Mouse (Mus musculus): ENCODE measurements around the gene Aagab. TPM values are rescaled to one million over a fixed set of nuclear protein-coding genes. Genes with fewer than 3 reads are reported as not detected.

Aagab gene
- polyA plus RNA-seq, 1 experiment from 2014 or later = 66.0 TPM

DNA sequence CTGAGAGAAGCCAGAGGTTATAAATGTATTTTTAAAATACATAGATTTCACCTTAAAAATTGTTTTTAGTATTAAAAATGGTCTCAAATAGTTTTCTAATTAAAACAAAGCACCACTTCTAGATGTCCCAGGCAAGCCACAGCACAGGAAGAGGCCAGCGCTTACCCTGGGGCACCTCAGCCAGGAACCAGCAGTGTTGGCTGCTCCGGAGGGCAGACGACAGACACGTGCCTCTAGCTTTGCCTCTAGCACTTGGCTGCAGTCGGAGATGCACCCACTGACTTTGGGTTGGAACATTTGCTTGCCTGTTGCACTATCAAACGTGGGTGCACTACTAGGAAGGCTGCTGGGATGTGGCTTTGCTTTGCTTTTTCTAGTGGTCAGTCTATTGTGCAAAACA, 30.6 kb upstream of the Aagab start:
- Histone ChIP-seq H3K27me3 (replicated peaks; ENCODE audit: control insufficient read depth, insufficient read depth, low read length) (no peaks in the 10 kb centered on the region), H3K4me3 (ENCODE audit: low read length) (no peak overlapping the region), H3K36me3 (ENCODE audit: control insufficient read depth, insufficient read depth, low read length) (no peaks in the 10 kb centered on the region), H3K27ac (ENCODE audit: low read depth, low read length) (no peak overlapping the region), H3K9me3 (ENCODE audit: control insufficient read depth, low read length) (no peaks in the 10 kb centered on the region), H3K4me1 (ENCODE audit: control insufficient read depth, insufficient read depth, low read depth, low read length) (peaks cover 10% of the 10 kb centered on the region), H3K4me2 (ENCODE audit: low read length) (no peak overlapping the region), H3K9ac (ENCODE audit: low read depth, low read length) (no peak overlapping the region)
- no peak for ATAC-seq
- WGBS = 28% methylated on average over 6 of the region's 6 CpGs

DNA sequence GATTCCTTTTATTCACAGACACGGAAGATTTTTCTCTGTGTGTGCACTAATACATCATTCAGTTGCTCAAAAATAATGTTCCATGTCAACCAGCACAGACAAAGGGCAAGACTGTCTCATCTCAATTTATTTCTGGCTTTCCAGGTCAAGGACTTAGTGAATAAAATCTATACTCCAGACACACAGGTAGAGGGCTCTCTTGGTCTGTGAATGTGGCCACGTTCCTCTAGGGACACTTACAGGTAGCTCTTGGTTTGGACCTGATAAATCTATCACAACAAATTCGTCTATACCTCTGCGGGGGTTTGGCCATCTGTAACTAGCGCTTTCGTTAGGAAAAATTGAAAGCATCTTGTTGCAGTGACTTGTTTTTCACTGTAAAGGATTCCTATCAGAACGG, 29.6 kb upstream of the Aagab start:
- ATAC-seq = no peak
- no peak overlapping the region for H3K27ac ChIP-seq (ENCODE audit: low read depth, low read length)
- no peaks in the 10 kb centered on the region for H3K27me3 ChIP-seq (replicated peaks; ENCODE audit: control insufficient read depth, insufficient read depth, low read length)
- no peak overlapping the region for H3K4me2 ChIP-seq (ENCODE audit: low read length)
- no peaks in the 10 kb centered on the region for H3K36me3 ChIP-seq (ENCODE audit: control insufficient read depth, insufficient read depth, low read length)
- H3K4me3 ChIP-seq (ENCODE audit: low read length) = no peak overlapping the region
- H3K9me3 ChIP-seq (ENCODE audit: control insufficient read depth, low read length) = no peaks in the 10 kb centered on the region
- WGBS = 78% methylated on average over 7 of the region's 7 CpGs
- H3K4me1 ChIP-seq (ENCODE audit: control insufficient read depth, insufficient read depth, low read depth, low read length) = peaks cover 10% of the 10 kb centered on the region
- H3K9ac ChIP-seq (ENCODE audit: low read depth, low read length) = no peak overlapping the region

DNA sequence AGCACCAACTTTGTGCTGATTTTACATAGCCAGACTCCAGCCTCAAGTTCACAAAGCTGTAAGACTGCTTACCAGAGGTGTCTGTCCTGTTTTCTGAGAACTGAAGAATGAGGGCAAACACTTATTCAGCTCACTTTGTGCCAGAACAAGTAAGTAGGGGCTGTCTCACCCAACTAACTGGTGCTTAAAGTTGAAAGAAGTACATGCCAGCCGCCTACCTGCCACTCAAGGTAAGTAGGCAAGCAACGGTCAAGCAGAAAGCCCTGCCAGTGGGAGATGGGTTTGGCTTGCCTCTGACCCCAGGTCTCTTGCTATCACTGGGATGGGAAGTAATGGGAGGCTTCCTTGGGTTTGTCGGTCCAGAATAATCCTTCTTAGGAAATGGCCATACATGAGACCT, 25.0 kb upstream of the Aagab start:
- H3K4me3 ChIP-seq (ENCODE audit: low read length) = no peak overlapping the region
- H3K27ac ChIP-seq (ENCODE audit: low read depth, low read length) = no peak overlapping the region
- no peaks in the 10 kb centered on the region for H3K36me3 ChIP-seq (ENCODE audit: control insufficient read depth, insufficient read depth, low read length)
- H3K9ac ChIP-seq (ENCODE audit: low read depth, low read length) = no peak overlapping the region
- no peaks in the 10 kb centered on the region for H3K9me3 ChIP-seq (ENCODE audit: control insufficient read depth, low read length)
- no peaks in the 10 kb centered on the region for H3K4me1 ChIP-seq (ENCODE audit: control insufficient read depth, insufficient read depth, low read depth, low read length)
- H3K4me2 ChIP-seq (ENCODE audit: low read length) = no peak overlapping the region
- WGBS = 95% methylated on average over 3 of the region's 3 CpGs
- no peak for ATAC-seq
- H3K27me3 ChIP-seq (replicated peaks; ENCODE audit: control insufficient read depth, insufficient read depth, low read length) = no peaks in the 10 kb centered on the region

DNA sequence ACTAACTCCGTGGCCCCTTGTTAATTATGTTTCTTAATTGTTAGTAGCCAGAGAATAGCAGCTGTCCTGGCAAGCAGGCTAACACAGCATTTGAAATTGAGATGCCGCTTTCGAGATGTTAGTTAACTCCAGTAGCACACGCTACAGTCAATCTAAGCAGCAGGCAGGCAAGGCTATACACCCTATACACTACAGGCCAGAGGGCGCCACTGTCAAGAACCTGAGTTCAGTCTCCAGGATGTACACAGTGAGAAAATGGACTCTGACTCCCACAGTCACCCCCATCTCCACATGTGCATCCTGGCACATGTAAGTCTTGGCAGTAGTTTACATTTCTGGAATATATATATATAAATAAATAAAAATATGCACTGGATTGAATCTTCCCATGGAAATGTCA, 22.8 kb upstream of the Aagab start:
- no peaks in the 10 kb centered on the region for H3K9me3 ChIP-seq (ENCODE audit: control insufficient read depth, low read length)
- no peak overlapping the region for H3K4me3 ChIP-seq (ENCODE audit: low read length)
- 85% methylated on average over 5 of the region's 5 CpGs for WGBS
- H3K27ac ChIP-seq (ENCODE audit: low read depth, low read length) = no peak overlapping the region
- H3K9ac ChIP-seq (ENCODE audit: low read depth, low read length) = no peak overlapping the region
- H3K27me3 ChIP-seq (replicated peaks; ENCODE audit: control insufficient read depth, insufficient read depth, low read length) = no peaks in the 10 kb centered on the region
- ATAC-seq = no peak
- no peaks in the 10 kb centered on the region for H3K36me3 ChIP-seq (ENCODE audit: control insufficient read depth, insufficient read depth, low read length)
- H3K4me2 ChIP-seq (ENCODE audit: low read length) = no peak overlapping the region
- no peaks in the 10 kb centered on the region for H3K4me1 ChIP-seq (ENCODE audit: control insufficient read depth, insufficient read depth, low read depth, low read length)

DNA sequence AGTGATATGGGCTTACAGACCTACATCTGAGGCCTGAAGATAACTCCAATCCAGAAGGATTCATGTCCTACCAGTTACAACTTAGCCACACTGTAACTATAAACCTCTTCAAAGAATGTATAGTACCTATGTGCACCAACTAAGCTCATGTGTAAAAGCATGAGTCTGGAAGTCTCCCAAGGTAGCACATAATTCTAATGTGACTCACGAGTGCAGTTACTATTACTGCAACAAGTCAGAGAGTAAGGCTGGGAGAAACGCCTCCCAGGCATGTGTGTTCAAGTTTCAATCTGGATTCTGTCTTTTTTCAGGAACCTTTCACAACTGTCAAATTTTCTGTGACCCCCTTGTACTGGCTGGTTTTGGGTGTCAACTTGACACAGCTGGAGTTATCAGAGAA, 22.4 kb upstream of the Aagab start:
- Histone ChIP-seq H3K4me1 (ENCODE audit: control insufficient read depth, insufficient read depth, low read depth, low read length) (no peaks in the 10 kb centered on the region), H3K27me3 (replicated peaks; ENCODE audit: control insufficient read depth, insufficient read depth, low read length) (no peaks in the 10 kb centered on the region), H3K4me3 (ENCODE audit: low read length) (no peak overlapping the region), H3K4me2 (ENCODE audit: low read length) (no peak overlapping the region), H3K27ac (ENCODE audit: low read depth, low read length) (no peak overlapping the region), H3K36me3 (ENCODE audit: control insufficient read depth, insufficient read depth, low read length) (no peaks in the 10 kb centered on the region), H3K9me3 (ENCODE audit: control insufficient read depth, low read length) (no peaks in the 10 kb centered on the region), H3K9ac (ENCODE audit: low read depth, low read length) (no peak overlapping the region)
- ATAC-seq = no peak
- 85% methylated on average over 2 of the region's 2 CpGs for WGBS

DNA sequence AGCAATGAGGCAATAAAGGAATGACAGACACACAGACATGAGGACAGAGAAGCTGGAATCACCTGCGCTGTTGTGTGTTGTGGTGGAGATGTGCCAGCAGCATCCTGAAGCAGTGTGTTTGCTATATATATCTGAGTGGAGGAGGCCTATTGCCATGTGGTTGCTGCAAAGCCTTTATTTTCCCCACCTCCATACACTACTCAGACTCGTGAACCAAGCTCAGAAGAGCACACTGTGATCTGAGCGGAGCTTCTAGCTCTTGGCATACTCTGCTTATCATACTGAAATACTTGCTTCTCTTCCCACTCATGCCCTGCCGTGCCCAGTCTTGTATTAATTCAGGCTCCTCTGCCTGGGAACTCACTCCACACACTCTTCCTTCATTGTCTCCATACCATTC, 20.7 kb upstream of the Aagab start:
- no peaks in the 10 kb centered on the region for H3K4me1 ChIP-seq (ENCODE audit: control insufficient read depth, insufficient read depth, low read depth, low read length)
- no peak for ATAC-seq
- no peak overlapping the region for H3K27ac ChIP-seq (ENCODE audit: low read depth, low read length)
- H3K36me3 ChIP-seq (ENCODE audit: control insufficient read depth, insufficient read depth, low read length) = no peaks in the 10 kb centered on the region
- H3K9ac ChIP-seq (ENCODE audit: low read depth, low read length) = no peak overlapping the region
- WGBS = 87% methylated on average over 4 of the region's 4 CpGs
- no peak overlapping the region for H3K4me2 ChIP-seq (ENCODE audit: low read length)
- H3K27me3 ChIP-seq (replicated peaks; ENCODE audit: control insufficient read depth, insufficient read depth, low read length) = no peaks in the 10 kb centered on the region
- no peak overlapping the region for H3K4me3 ChIP-seq (ENCODE audit: low read length)
- H3K9me3 ChIP-seq (ENCODE audit: control insufficient read depth, low read length) = no peaks in the 10 kb centered on the region; the same call in 1 of the 2 replicates

DNA sequence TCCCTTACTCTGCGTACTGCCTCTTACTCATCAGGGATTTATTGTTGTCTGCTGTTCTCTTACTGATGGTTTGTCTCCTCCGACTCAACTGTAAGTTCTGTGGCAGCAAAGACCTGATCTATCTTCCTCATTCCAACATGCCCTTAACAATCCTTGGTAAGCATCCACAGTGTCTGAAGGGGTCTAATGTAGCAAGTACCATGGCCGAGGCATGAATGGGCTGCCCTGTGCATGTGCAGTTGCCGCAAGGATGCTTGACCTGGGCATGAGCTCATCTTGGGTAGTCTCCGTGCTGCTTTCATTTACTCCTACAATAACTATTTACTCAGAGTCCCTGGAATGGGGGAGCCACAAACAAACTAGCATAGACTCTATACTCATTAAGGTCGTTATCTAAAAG, 17.2 kb upstream of the Aagab start:
- 91% methylated on average over 6 of the region's 6 CpGs for WGBS
- Histone ChIP-seq H3K27me3 (replicated peaks; ENCODE audit: control insufficient read depth, insufficient read depth, low read length) (no peaks in the 10 kb centered on the region), H3K4me3 (ENCODE audit: low read length) (no peak overlapping the region), H3K9ac (ENCODE audit: low read depth, low read length) (no peak overlapping the region), H3K4me1 (ENCODE audit: control insufficient read depth, insufficient read depth, low read depth, low read length) (no peaks in the 10 kb centered on the region), H3K9me3 (ENCODE audit: control insufficient read depth, low read length) (peaks cover 9% of the 10 kb centered on the region), H3K27ac (ENCODE audit: low read depth, low read length) (no peak overlapping the region), H3K36me3 (ENCODE audit: control insufficient read depth, insufficient read depth, low read length) (no peaks in the 10 kb centered on the region), H3K4me2 (ENCODE audit: low read length) (no peak overlapping the region)
- no peak for ATAC-seq

DNA sequence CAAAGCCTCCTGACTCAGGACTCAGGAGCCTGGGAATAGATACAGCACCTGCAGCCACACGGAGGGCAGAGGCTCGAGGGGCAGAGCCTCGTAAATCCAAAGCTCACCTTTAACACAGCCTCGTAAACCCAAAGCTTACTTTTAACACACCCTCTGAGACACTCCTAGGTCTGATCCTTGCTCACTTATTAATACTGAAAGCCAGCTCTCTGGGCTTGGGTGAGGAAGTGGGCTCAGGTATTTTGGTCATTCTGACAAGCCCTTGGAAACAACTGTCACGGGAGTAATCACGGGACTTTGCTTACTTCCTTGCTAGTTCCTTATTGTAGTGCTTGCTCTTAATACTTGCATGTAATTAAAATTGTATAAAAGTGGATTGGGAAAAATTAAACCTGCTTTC, 13.3 kb upstream of the Aagab start:
- Histone ChIP-seq H3K4me2 (ENCODE audit: low read length) (no peak overlapping the region), H3K36me3 (ENCODE audit: control insufficient read depth, insufficient read depth, low read length) (no peaks in the 10 kb centered on the region), H3K27ac (ENCODE audit: low read depth, low read length) (no peak overlapping the region), H3K4me1 (ENCODE audit: control insufficient read depth, insufficient read depth, low read depth, low read length) (no peaks in the 10 kb centered on the region), H3K27me3 (replicated peaks; ENCODE audit: control insufficient read depth, insufficient read depth, low read length) (no peaks in the 10 kb centered on the region), H3K9ac (ENCODE audit: low read depth, low read length) (no peak overlapping the region), H3K9me3 (ENCODE audit: control insufficient read depth, low read length) (peaks cover 9% of the 10 kb centered on the region), H3K4me3 (ENCODE audit: low read length) (no peak overlapping the region)
- no peak for ATAC-seq
- 86% methylated on average over 6 of the region's 6 CpGs for WGBS

DNA sequence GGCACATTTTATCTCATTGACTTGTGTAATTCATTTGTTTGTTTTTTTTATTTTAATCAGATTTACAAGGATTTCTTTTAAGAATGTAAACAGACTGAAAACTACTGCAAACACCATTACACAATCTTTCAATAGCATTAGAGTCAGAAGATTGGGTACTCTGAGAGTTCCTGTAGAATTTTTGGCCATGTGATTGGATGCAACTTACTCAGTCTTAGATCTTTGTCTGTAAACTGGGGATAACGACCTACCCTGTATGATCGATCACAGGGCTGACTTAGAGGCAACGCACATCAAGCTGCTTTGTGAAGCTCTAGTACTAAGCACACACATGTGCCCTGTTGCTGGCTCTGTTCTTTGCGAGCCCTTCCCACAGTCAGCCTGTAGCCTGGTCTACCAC, 11.9 kb upstream of the Aagab start:
- Histone ChIP-seq H3K9me3 (ENCODE audit: control insufficient read depth, low read length) (peaks cover 9% of the 10 kb centered on the region), H3K27ac (ENCODE audit: low read depth, low read length) (no peak overlapping the region), H3K9ac (ENCODE audit: low read depth, low read length) (no peak overlapping the region), H3K36me3 (ENCODE audit: control insufficient read depth, insufficient read depth, low read length) (no peaks in the 10 kb centered on the region), H3K4me2 (ENCODE audit: low read length) (no peak overlapping the region), H3K4me1 (ENCODE audit: control insufficient read depth, insufficient read depth, low read depth, low read length) (no peaks in the 10 kb centered on the region), H3K4me3 (ENCODE audit: low read length) (no peak overlapping the region), H3K27me3 (replicated peaks; ENCODE audit: control insufficient read depth, insufficient read depth, low read length) (no peaks in the 10 kb centered on the region)
- ATAC-seq = no peak
- WGBS = 92% methylated on average over 4 of the region's 4 CpGs

DNA sequence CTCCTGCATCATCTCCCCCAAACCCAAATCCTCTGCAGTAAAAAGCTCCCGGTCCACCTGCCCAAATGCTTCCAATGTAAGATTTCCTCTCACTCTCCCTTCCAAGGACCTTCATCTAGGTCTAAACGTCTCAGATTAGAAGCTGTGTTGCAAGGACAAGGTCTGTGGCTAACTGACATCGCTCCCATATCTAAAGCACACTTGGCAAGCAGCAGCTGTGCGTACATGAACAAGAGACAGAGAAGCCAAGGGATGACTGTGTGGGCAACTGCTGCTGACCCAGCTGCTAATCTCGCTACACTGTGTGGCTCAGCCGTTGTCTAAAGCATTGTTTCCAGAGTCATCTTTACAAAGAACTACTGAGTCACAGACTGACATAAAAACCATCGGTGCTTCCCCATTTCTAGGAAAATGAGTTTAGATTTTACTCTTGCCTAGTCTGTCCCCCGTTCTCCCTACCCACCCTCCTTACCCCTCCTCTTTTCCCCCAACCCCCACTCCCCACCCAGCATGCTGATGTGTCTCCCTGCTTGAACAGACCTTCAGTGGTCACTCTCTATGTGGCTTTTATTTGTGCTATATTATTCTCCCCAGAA, 10.7 kb upstream of the Aagab start:
- Histone ChIP-seq H3K4me1 (ENCODE audit: control insufficient read depth, insufficient read depth, low read depth, low read length) (no peaks in the 10 kb centered on the region), H3K36me3 (ENCODE audit: control insufficient read depth, insufficient read depth, low read length) (no peaks in the 10 kb centered on the region), H3K9ac (ENCODE audit: low read depth, low read length) (no peak overlapping the region), H3K4me3 (ENCODE audit: low read length) (no peak overlapping the region), H3K4me2 (ENCODE audit: low read length) (no peak overlapping the region), H3K9me3 (ENCODE audit: control insufficient read depth, low read length) (peaks cover 9% of the 10 kb centered on the region), H3K27ac (ENCODE audit: low read depth, low read length) (no peak overlapping the region), H3K27me3 (replicated peaks; ENCODE audit: control insufficient read depth, insufficient read depth, low read length) (no peaks in the 10 kb centered on the region)
- no peak for ATAC-seq
- 88% methylated on average over 8 of the region's 8 CpGs for WGBS
